Mouse (Mus musculus) heart, embryonic 13.5 days (tissue): ENCODE results near the gene Polr2c. TPM values are rescaled to one million over a fixed set of nuclear protein-coding genes. Genes with fewer than 3 reads are reported as not detected.

Source experiments
- ATAC-seq: fragments of 200-750 bp; cut with Nextera tagmentation; 2 replicates; pipeline ENCODE4 v1.8.0; 2017; ENCODE audit warnings: moderate TSS enrichment; ENCODE audit not compliant: insufficient number of reproducible peaks, low FRiP score, low TSS enrichment; ENCODE audit errors: extremely low read depth
- H3K27ac ChIP-seq: fragments of 300-500 bp; sonication (generic); replicated peaks from 2 replicates; pipeline ENCODE4 v1.5.1; 2015; ENCODE audit warnings: moderate library complexity, mild to moderate bottlenecking, inconsistent platforms
- H3K27me3 ChIP-seq: fragments of 300-500 bp; sonication (generic); replicated peaks from 2 replicates; pipeline ENCODE4 v1.6.1; 2015; ENCODE audit warnings: mild to moderate bottlenecking, inconsistent platforms
- H3K36me3 ChIP-seq: fragments of 300-500 bp; sonication (generic); 2 replicates; pipeline ENCODE4 v1.6.1; 2015; ENCODE audit warnings: mild to moderate bottlenecking, inconsistent platforms
- H3K4me1 ChIP-seq: fragments of 300-500 bp; sonication (generic); 2 replicates; pipeline ENCODE4 v1.6.1; 2015; ENCODE audit warnings: inconsistent platforms
- H3K4me2 ChIP-seq: fragments of 300-500 bp; sonication (generic); 2 replicates; pipeline ENCODE4 v1.6.1; 2015; ENCODE audit warnings: inconsistent platforms, mild to moderate bottlenecking, moderate library complexity
- H3K4me3 ChIP-seq: fragments of 300-500 bp; sonication (generic); 2 replicates; pipeline ENCODE4 v1.5.1; 2015; ENCODE audit warnings: moderate library complexity, mild to moderate bottlenecking, inconsistent platforms
- H3K9ac ChIP-seq: fragments of 300-500 bp; sonication (generic); 2 replicates; pipeline ENCODE4 v1.6.1; 2015; ENCODE audit warnings: inconsistent platforms, mild to moderate bottlenecking, moderate library complexity
- H3K9me3 ChIP-seq: fragments of 300-500 bp; sonication (generic); 2 replicates; pipeline ENCODE4 v1.6.1; 2016; ENCODE audit warnings: inconsistent platforms
- WGBS: fragments of 180-500 bp; shearing (Covaris S2); methylation state at CpG from one replicate; pipeline ENCODE4 v1.1.7; 2015; ENCODE audit warnings: mixed read lengths; 5-methylcytosine and 5-hydroxymethylcytosine counted together
- polyA plus RNA-seq: library from polyadenylated mRNA; unstranded; fragments of >200 nt; fragmentation: Nextera tagmentation; extraction: Ambion mirVana; gene quantifications from 2 replicates; pipeline ENCODE4 v1.2.1, GENCODE M21; 2015

The Polr2c gene
- polyA plus RNA-seq, 1 experiment from 2014 or later: 107 TPM

DNA sequence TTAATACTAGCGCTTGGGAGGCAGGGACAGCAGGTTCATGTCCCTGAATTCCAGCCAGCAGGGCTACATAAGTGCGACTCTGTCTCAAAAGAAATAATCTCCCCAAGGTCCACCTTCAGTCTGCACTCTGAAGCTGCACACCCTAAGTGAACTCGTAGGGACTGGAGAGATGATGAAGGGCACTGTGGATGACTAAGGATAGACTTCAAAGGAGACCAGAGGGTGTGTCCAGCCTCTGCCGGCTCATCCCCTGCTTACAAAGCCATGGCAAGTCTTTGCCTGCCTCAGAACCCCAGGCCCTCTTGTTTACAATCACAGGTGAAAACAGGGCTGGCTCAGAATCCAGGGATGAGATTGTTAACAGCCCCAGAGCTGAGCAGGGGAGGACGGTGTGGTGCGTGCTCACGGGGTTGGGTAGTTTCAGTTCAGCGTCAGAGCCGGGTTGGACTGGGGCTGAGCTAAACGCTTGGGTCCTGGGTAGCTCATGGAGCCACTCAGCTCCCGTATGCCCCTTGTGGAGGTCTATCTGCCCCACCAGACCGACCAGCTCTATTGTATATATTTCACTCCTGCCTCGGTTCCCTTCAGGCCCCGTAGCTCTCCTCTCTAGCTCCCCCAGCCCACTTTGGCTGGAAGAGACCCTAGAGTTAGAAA is 31.3 kb downstream of the Polr2c start:
- H3K9ac ChIP-seq: peak overlapping the region; percentile 50; the same call in 1 of the 2 replicates
- H3K27ac ChIP-seq: no peak overlapping the region
- H3K36me3 ChIP-seq: no peaks in the 10 kb centered on the region
- WGBS: 36% methylated on average over 14 of the region's 14 CpGs
- no peaks in the 10 kb centered on the region for H3K9me3 ChIP-seq
- ATAC-seq: no peak
- no peaks in the 10 kb centered on the region for H3K27me3 ChIP-seq
- H3K4me3 ChIP-seq: peak overlapping the region; percentile 23; the same call in 1 of the 2 replicates
- peaks cover 22% of the 10 kb centered on the region for H3K4me1 ChIP-seq
- H3K4me2 ChIP-seq: peak overlapping the region; percentile 55

DNA sequence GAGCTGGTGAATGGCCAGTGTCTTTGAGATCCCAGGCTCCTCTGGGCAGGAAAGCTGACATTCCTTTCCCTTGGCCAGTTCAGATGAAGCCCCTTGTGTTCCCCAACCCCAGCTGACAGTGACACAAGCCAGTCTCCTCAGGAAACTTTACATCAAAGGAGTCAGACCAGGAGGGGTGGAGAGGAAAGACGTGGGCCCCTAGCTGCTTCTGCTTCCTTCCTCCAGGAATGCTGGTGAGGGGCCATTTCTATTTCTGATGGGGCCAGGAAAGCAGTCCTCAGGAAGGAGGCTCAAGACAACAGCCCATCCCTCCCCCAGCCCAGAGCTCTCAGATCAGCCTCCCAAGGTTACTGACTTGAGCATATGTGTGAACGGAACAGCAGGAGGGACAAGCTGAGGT is 35.7 kb downstream of the Polr2c start:
- peak overlapping the region; percentile 69 for H3K27ac ChIP-seq
- H3K36me3 ChIP-seq: no peaks in the 10 kb centered on the region
- no peak overlapping the region for H3K9ac ChIP-seq
- no peak overlapping the region for H3K4me3 ChIP-seq
- H3K4me2 ChIP-seq: no peak overlapping the region
- H3K27me3 ChIP-seq: no peaks in the 10 kb centered on the region
- H3K4me1 ChIP-seq: peaks cover 24% of the 10 kb centered on the region
- peak; percentile 13; the same call in 1 of the 2 replicates for ATAC-seq
- 10% methylated on average over 2 of the region's 2 CpGs for WGBS
- H3K9me3 ChIP-seq: no peaks in the 10 kb centered on the region

DNA sequence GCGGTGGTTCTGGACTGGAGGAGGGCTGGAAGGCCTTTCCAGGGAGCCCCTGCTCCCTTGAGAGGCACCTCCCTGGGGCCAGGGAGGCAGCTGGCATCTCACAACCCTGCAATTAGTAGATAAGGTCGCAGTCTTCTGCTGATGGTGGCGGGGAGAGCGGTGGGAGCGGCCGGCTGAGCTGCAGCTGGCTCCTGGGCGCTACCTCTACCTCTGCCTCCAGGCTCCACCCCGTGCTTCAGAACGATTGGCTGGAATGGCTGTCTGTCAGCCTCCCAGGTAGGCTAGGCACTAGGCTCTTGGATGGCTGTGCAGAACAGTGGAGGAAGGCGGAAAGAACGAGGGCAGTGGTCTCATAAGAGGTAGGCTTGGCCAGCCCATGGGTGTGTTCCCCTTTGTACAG is 42.0 kb downstream of the Polr2c start:
- Histone ChIP-seq H3K4me2 (peak overlapping the region; percentile 60), H3K27ac (peak overlapping the region; percentile 92), H3K4me3 (peak overlapping the region; percentile 26), H3K9ac (peak overlapping the region; percentile 71), H3K9me3 (no peaks in the 10 kb centered on the region), H3K4me1 (peaks cover 47% of the 10 kb centered on the region), H3K27me3 (no peaks in the 10 kb centered on the region), H3K36me3 (peaks cover 27% of the 10 kb centered on the region)
- ATAC-seq: peak; percentile 44
- WGBS: 7% methylated on average over 11 of the region's 11 CpGs

DNA sequence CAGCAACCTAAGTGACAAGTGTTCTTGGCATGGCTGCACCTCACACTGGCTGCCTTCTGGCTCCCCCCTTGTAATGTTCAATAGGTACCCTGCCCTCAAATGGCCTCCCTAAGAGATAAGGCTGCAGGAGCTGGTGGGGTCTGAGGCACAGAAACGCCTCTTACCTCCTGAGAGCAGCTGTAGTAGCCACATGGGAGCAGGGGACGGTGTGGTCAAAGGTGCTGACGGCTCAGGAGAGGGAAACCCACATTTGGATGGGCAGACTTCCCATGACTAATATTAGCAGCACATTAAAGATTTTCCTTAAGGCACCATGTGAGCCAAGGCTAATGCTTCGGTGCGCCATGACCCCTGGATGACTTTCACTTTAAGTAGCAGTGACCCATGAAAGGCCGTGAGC is 43.4 kb downstream of the Polr2c start:
- ATAC-seq: 0 out of 2 replicates have a peak, but pooled peaks have one; percentile 3
- Histone ChIP-seq H3K4me2 (peak overlapping the region; percentile 56), H3K4me1 (peaks cover 60% of the 10 kb centered on the region), H3K9ac (peak overlapping the region; percentile 67), H3K27ac (peak overlapping the region; percentile 92), H3K4me3 (peak overlapping the region; percentile 1; the same call in 1 of the 2 replicates), H3K36me3 (peaks cover 40% of the 10 kb centered on the region), H3K27me3 (no peaks in the 10 kb centered on the region), H3K9me3 (no peaks in the 10 kb centered on the region)
- WGBS: 4% methylated on average over 6 of the region's 6 CpGs

DNA sequence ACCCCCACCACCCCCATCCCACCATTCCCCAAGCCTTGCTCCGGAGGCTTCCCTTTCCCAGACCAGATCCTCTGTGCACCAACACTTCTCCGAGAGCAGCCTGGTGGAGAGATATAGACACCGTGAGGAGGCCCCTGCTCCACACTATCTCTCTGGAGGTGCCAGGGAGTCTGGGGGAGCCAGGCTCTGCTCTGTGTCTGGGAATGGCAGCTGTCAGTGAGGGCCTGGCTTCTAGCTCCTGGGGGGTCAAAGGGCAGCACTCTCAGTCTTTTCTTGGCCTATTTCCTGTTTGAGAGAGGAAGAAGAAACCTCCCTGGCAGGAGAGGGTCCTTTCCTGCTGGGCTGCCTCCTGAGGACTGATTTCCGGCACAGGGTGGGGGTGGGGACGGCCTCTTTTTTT is 43.8 kb downstream of the Polr2c start:
- peak; percentile 50; the same call in 1 of the 2 replicates for ATAC-seq

DNA sequence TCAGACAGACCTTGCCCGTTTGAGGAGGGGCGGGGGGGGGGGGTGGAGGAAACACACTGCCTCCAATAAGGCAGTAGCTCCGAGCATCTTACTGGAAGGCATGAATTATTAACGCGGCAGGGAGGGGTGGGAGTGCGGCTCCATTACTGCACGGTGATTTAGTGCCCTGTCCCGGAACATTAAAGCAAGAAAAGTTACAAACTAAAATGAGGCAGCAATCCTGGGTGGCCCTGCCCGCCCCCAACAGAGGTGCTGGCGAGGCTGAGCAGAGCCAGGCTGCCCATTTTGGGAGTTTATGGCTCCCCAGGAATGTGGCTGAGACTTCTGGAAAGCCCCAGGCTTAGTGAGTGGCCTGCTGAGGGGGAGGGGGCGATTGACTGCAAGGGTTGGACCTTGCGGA is 46.5 kb downstream of the Polr2c start:
- Histone ChIP-seq H3K27me3 (no peaks in the 10 kb centered on the region), H3K27ac (no peak overlapping the region), H3K9me3 (no peaks in the 10 kb centered on the region), H3K36me3 (peaks cover 70% of the 10 kb centered on the region), H3K4me3 (no peak overlapping the region), H3K4me1 (peaks cover 65% of the 10 kb centered on the region), H3K9ac (no peak overlapping the region), H3K4me2 (no peak overlapping the region)
- 66% methylated on average over 12 of the region's 12 CpGs for WGBS
- ATAC-seq: no peak

More for the DNA sequence above, 43.8 kb downstream of the Polr2c start:
- H3K9me3 ChIP-seq: no peaks in the 10 kb centered on the region
- peak overlapping the region; percentile 67 for H3K9ac ChIP-seq
- H3K4me2 ChIP-seq: peak overlapping the region; percentile 56
- H3K27ac ChIP-seq: peak overlapping the region; percentile 92
- no peaks in the 10 kb centered on the region for H3K27me3 ChIP-seq
- H3K4me3 ChIP-seq: 0 out of 2 replicates have a peak overlapping the region, but pooled peaks have one; percentile 1
- H3K4me1 ChIP-seq: peaks cover 63% of the 10 kb centered on the region
- H3K36me3 ChIP-seq: peaks cover 44% of the 10 kb centered on the region
- WGBS: 6% methylated on average over 5 of the region's 5 CpGs

DNA sequence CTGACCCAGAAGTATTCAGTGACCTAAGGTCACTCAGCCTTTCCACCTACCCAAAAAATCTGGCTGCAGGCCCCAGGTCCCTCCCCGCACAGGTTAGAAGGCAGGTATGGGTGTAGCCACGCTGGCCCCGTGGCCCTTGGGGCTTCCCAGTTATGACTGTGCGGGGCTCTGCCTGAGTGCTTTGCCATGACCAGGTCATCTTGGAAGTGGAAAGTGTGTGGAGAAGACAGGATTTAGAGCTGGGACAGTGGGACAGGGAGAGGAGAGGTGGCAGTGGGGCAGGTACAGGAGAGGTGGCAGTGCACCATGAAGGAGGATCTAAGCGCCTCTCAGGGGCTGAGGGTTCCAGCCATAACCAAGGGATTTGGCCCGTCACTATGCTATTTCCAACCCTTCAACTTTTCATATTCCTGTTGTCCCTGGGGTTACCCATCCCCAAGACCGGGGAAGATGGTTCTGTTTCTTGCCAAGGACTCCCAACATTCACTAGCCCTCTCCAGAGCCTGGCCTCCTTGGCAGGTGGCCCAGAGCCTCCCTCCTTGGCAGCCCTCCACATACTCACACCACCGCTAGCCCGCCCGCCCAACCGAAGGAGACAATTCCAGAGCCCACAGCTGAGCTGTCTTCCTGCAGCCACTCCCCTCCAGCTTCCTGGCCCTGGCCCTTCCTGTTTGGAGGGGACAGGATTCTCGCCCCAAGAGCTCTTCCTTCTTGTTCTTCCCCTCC is 47.4 kb downstream of the Polr2c start:
- Histone ChIP-seq H3K9ac (peak overlapping the region; percentile 60), H3K4me2 (no peak overlapping the region)
- WGBS: 57% methylated on average over 12 of the region's 12 CpGs

DNA sequence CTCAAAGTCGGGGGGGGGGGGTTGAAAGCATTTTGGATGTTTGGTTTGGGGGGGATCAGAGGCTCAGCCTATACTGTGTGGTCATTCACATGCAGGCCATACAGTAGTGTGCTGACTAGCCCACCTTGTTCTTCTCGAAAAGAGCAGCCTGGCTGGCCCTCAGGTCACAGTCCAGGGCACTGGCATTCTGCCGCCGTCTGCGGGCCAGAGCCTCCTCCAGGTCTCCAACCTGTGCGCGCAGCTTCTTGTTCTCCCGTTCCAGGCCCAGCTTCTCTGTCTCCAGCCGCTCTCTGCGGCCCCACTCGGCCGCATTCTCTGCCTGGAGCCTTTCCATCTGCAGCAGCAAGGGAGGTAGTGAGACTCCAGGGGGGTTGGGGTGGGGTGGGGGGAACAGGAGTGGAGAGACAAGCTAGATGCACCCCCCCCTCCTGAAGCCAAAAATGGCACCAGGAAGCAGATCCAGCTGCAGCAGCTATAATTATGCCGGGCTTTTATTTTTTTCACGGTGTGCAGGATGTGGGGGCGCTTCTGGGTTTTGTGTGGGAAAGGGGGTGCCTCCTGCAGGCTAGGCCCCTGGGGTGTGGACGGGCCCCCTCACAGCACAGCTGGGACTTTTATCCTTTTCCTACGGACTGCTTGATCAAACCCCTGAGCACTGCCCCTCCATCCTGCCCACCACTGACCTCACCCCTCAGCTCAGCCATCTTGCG is 50.5 kb downstream of the Polr2c start:
- Histone ChIP-seq H3K36me3 (peaks cover 96% of the 10 kb centered on the region), H3K4me3 (no peak overlapping the region), H3K4me2 (no peak overlapping the region), H3K27ac (no peak overlapping the region), H3K9me3 (no peaks in the 10 kb centered on the region), H3K27me3 (peaks cover 3% of the 10 kb centered on the region), H3K4me1 (peaks cover 50% of the 10 kb centered on the region), H3K9ac (peak overlapping the region; percentile 7; the same call in 1 of the 2 replicates)
- no peak for ATAC-seq
- 74% methylated on average over 18 of the region's 18 CpGs for WGBS

More for the DNA sequence above, 47.4 kb downstream of the Polr2c start:
- peaks cover 77% of the 10 kb centered on the region for H3K36me3 ChIP-seq
- H3K27ac ChIP-seq: peak overlapping the region; percentile 74
- peaks cover 57% of the 10 kb centered on the region for H3K4me1 ChIP-seq
- H3K4me3 ChIP-seq: no peak overlapping the region
- no peak for ATAC-seq
- no peaks in the 10 kb centered on the region for H3K9me3 ChIP-seq
- H3K27me3 ChIP-seq: no peaks in the 10 kb centered on the region

DNA sequence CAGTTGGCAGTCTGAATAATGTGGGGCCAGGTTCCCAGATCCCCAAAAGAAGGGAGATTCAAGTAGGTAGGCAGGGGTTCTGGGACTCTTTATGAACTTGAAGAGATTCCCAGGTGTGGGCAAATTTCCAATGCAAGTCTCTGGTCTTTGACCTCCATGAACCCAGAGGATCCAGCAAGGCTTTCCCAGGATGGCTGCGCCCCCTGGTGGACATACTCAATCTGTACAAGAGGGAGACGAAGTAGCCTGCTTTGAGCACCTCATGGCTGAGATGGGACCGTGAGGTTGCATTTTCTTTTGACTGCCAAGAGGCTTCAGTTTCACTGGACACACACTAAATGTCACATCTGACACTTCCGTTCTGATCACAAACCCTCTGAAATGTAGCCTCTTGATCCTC is 51.6 kb downstream of the Polr2c start:
- no peaks in the 10 kb centered on the region for H3K9me3 ChIP-seq
- H3K4me2 ChIP-seq: no peak overlapping the region
- no peak overlapping the region for H3K4me3 ChIP-seq
- peaks cover 11% of the 10 kb centered on the region for H3K27me3 ChIP-seq
- peaks cover 55% of the 10 kb centered on the region for H3K4me1 ChIP-seq
- peaks cover 92% of the 10 kb centered on the region for H3K36me3 ChIP-seq
- no peak for ATAC-seq
- WGBS: 7% methylated on average over 4 of the region's 4 CpGs
- no peak overlapping the region for H3K9ac ChIP-seq
- no peak overlapping the region for H3K27ac ChIP-seq

DNA sequence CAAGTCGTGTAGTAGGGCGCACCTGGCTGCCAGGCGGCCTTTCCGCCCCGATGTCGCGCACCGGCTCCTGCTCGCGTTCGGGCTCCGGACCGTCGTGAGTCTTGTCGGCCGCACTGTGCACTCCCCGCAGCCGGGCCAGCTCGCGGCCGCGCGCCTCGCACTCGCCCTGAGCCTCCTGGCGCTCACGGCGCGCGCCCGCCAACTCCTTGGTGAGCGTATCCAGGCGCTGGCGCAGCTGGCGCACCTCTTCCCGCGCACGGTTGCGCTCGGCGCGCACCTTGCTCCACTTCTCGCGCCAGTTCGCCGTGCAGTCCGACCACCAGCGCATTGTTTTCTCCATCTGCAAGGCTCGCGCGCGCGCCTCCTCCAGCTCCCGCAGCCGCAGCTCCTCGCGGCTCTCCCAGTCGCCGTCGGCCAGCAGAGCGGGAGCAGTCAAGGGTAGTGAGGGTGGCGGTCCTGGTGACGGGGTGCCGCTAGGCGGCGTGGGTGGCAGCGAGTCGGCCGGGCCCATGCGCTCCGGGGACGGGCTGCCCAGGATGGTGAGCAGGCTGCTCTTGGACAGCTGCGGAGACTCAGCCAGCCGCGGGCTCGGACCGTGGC is 55.9 kb downstream of the Polr2c start:
- H3K27me3 ChIP-seq: peaks cover 11% of the 10 kb centered on the region

DNA sequence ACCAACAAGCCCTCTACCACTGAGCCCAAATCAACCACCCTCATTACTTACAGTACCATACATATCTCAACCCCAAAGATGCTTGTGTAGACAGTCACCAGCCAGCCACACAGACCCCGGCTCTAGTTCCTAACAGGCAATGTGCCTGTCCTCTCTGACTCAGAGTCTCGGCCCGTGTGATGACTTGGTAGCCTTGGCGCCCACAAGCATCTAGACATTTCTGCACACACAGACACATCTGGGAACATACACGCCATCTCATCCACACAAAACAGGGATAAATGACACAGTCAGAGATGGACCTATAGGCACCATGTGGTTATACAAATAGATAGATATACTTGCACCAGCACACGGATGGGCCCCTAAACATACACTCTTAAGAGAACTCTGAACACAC is 57.0 kb downstream of the Polr2c start:
- Histone ChIP-seq H3K9ac (peak overlapping the region; percentile 72; the same call in 1 of the 2 replicates), H3K4me1 (peaks cover 63% of the 10 kb centered on the region), H3K4me2 (peak overlapping the region; percentile 71), H3K36me3 (peaks cover 42% of the 10 kb centered on the region), H3K9me3 (no peaks in the 10 kb centered on the region), H3K27me3 (peaks cover 11% of the 10 kb centered on the region), H3K4me3 (0 out of 2 replicates have a peak overlapping the region, but pooled peaks have one; percentile 5), H3K27ac (peak overlapping the region; percentile 68; the same call in 1 of the 2 replicates)
- no peak for ATAC-seq
- 67% methylated on average over 6 of the region's 6 CpGs for WGBS

More for the DNA sequence above, 55.9 kb downstream of the Polr2c start:
- Histone ChIP-seq H3K36me3 (peaks cover 50% of the 10 kb centered on the region), H3K9me3 (no peaks in the 10 kb centered on the region), H3K9ac (peak overlapping the region; percentile 72), H3K4me1 (peaks cover 65% of the 10 kb centered on the region), H3K4me2 (peak overlapping the region; percentile 71), H3K27ac (no peak overlapping the region), H3K4me3 (peak overlapping the region; percentile 43)
- 12% methylated on average over 77 of the region's 77 CpGs for WGBS
- no peak for ATAC-seq
